Mouse (Mus musculus) lung, embryonic 15.5 days (tissue): ENCODE results near the gene Pepd. TPM values are rescaled to one million over a fixed set of nuclear protein-coding genes. Genes with fewer than 3 reads are reported as not detected.

ENCODE experiments used
- ATAC-seq: fragments of 200-750 bp; cut with Nextera tagmentation; 2 replicates; pipeline ENCODE4 v1.8.0; 2017; ENCODE audit warnings: moderate number of reproducible peaks, borderline replicate concordance; ENCODE audit not compliant: low FRiP score, low TSS enrichment; ENCODE audit errors: extremely low read depth
- H3K27ac ChIP-seq: fragments of 300-500 bp; sonication (generic); 2 replicates; pipeline ENCODE4 v1.5.1; 2015; ENCODE audit warnings: moderate library complexity, mild to moderate bottlenecking, inconsistent platforms
- H3K27me3 ChIP-seq: fragments of 300-500 bp; sonication (generic); 2 replicates; pipeline ENCODE4 v1.6.1; 2015; ENCODE audit warnings: inconsistent platforms
- H3K36me3 ChIP-seq: fragments of 300-500 bp; sonication (generic); 2 replicates; pipeline ENCODE4 v1.6.1; 2015; ENCODE audit warnings: inconsistent platforms
- H3K4me1 ChIP-seq: fragments of 300-500 bp; sonication (generic); 2 replicates; pipeline ENCODE4 v1.6.1; 2015; ENCODE audit warnings: inconsistent platforms
- H3K4me2 ChIP-seq: fragments of 300-500 bp; sonication (generic); 2 replicates; pipeline ENCODE4 v1.6.1; 2015; ENCODE audit warnings: inconsistent platforms, mild to moderate bottlenecking, moderate library complexity
- H3K4me3 ChIP-seq: fragments of 300-500 bp; sonication (generic); 2 replicates; pipeline ENCODE4 v1.5.1; 2015; ENCODE audit warnings: mild to moderate bottlenecking, inconsistent platforms
- H3K9ac ChIP-seq: fragments of 300-500 bp; sonication (generic); 2 replicates; pipeline ENCODE4 v1.6.1; 2015; ENCODE audit warnings: inconsistent platforms
- H3K9me3 ChIP-seq: fragments of 300-500 bp; sonication (generic); 2 replicates; pipeline ENCODE4 v1.6.1; 2016; ENCODE audit warnings: inconsistent platforms
- WGBS: fragments of 180-500 bp; shearing (Covaris S2); methylation state at CpG from one replicate; pipeline ENCODE4 v1.1.7; 2015; 5-methylcytosine and 5-hydroxymethylcytosine counted together
- polyA plus RNA-seq: library from polyadenylated mRNA; unstranded; fragments of >200 nt; fragmentation: Nextera tagmentation; extraction: Ambion mirVana; gene quantifications from 2 replicates; pipeline ENCODE4 v1.2.1, GENCODE M21; 2015

Gene Pepd
- polyA plus RNA-seq, 1 experiment from 2014 or later = 67.5 TPM

DNA sequence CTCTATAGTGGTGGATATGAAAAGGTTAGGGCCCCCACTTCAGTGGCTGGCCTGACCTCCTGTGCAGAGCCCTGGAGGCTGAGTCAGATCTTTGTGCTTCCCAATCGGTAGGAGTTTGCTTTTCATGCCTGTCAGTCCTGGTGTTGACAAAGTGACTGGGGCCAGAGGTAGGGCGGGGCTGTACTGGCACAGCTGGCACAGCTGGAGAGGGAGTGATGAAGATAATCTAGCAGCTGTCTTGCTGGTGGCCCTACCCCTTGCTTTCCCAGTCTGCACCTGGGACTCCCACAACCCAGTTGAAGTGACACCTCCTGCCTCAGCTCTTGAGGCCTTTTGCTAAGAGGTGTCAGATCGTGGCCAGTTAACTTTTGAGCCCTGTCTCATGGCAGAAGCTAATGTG is 21.0 kb downstream of the Pepd start:
- 52% methylated on average over 3 of the region's 3 CpGs for WGBS
- Histone ChIP-seq H3K4me3 (no peak overlapping the region), H3K36me3 (peaks cover 17% of the 10 kb centered on the region), H3K27me3 (no peaks in the 10 kb centered on the region), H3K9ac (no peak overlapping the region), H3K4me2 (no peak overlapping the region), H3K4me1 (no peaks in the 10 kb centered on the region), H3K27ac (no peak overlapping the region), H3K9me3 (peaks cover 4% of the 10 kb centered on the region; the same call in 1 of the 2 replicates)
- no peak for ATAC-seq

DNA sequence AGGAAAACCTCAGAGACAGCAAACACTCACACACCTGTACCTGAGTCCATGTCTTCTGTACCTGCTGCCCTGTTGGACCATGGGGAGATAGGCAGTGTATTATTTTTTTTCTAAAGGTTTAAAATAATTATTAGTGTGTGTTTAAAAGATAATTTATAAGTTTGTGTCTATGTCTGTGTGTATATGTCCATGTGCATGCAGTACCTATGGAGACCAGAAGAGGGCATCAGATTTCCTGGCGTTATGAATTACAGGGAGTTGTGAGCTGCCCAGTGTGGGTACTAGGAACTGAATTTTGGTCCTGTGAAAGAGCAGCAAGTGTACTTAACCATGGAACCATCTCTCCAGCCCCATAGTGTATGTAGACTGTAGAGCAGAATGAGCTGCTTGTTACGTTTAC is 24.2 kb downstream of the Pepd start:
- Histone ChIP-seq H3K27me3 (no peaks in the 10 kb centered on the region), H3K9ac (no peak overlapping the region), H3K36me3 (peaks cover 17% of the 10 kb centered on the region), H3K9me3 (peaks cover 4% of the 10 kb centered on the region; the same call in 1 of the 2 replicates), H3K4me1 (no peaks in the 10 kb centered on the region), H3K4me2 (no peak overlapping the region), H3K4me3 (no peak overlapping the region), H3K27ac (no peak overlapping the region)
- ATAC-seq = no peak
- 86% methylated on average over 2 of the region's 2 CpGs for WGBS

DNA sequence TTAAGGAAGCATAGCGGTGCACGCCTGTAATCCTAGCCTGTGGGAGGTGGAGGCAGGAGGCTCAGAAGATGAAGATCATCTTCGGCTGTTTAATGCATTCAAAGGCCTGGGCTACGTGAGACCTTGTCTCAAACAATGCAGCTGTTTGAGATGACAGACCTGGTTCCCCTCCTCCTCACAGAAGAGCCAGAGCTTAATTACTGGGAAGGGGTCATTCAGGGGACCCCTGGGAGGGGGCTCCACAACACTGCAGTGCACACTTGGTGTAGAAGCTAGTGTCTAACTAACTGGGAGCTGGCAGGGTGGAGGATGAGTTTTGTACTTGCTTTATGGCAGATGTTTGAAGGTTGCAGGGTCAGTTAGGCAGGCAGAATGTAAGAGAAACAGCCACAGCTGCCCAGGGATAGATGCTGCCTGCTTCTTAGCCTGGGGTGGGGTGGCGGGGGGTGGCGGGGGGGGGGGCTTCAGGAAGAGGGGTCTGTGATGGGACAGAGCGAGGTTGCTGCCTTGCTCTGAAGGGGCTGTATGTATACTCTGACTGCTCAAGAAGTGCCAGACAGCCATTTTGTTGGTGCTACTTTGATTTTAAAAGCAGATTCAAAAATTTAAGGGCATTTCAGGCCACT is 26.6 kb downstream of the Pepd start:
- no peaks in the 10 kb centered on the region for H3K27me3 ChIP-seq
- no peaks in the 10 kb centered on the region for H3K4me1 ChIP-seq
- no peak overlapping the region for H3K27ac ChIP-seq
- ATAC-seq = no peak
- peaks cover 17% of the 10 kb centered on the region for H3K36me3 ChIP-seq
- peaks cover 4% of the 10 kb centered on the region; the same call in 1 of the 2 replicates for H3K9me3 ChIP-seq
- no peak overlapping the region for H3K4me2 ChIP-seq
- no peak overlapping the region for H3K9ac ChIP-seq
- WGBS = 61% methylated on average over 7 of the region's 7 CpGs
- no peak overlapping the region for H3K4me3 ChIP-seq

DNA sequence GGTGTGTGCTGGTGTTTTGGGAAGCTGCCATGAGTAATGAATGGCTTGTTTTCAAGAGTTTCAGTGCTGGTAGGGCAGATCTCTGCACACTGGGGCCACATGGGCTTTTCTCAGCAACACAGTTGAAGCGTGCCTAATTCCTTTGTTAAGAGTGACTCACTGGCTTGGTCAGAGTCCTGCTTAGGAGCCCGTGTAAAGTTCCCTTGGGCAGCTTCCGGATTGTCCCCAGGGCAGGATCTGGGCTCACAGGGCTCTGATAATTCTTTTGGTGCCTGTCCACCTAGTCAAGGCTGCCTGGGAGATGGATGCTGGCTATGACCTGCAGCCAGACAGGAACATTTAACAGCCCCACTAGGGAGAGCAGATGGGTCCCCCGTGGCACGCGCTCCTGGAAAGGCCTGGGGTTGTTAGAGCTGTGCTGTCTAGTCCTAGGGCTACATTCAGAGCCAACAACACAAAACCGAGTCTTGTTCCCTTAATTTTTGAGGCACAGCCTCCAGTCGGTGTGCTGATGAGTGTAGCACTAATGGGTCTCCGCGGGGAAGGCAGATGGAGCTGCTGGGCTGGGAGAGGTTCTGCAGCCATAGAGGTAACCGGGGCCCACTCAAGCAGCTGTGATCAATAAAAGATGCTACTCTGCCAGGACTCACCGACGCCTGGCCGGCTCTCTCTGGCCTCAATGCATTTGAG is 27.2 kb downstream of the Pepd start:
- no peak for ATAC-seq
- 58% methylated on average over 14 of the region's 14 CpGs for WGBS
- Histone ChIP-seq H3K27ac (no peak overlapping the region), H3K4me2 (no peak overlapping the region), H3K4me3 (no peak overlapping the region), H3K9me3 (peaks cover 4% of the 10 kb centered on the region; the same call in 1 of the 2 replicates), H3K36me3 (peaks cover 17% of the 10 kb centered on the region), H3K9ac (no peak overlapping the region), H3K27me3 (no peaks in the 10 kb centered on the region), H3K4me1 (no peaks in the 10 kb centered on the region)

DNA sequence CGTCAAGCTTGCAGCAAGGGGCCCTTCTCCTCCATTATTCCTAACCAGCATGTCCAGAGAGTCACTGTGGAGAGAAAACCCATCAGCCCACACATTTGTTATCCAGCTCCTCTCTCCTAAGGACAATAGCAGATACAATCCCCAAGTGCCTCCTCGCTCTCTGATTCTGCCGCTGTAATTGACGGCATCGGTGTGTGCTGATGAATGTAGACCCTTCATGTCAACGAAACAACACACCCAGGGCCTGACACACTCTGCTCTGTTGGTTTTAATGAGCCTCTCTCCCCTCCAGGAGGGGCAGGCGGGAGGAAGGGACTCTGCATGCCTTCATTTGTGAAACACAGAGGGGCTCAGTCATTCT is 27.8 kb downstream of the Pepd start:
- no peak overlapping the region for H3K9ac ChIP-seq
- no peaks in the 10 kb centered on the region for H3K4me1 ChIP-seq
- ATAC-seq = no peak
- H3K9me3 ChIP-seq = peaks cover 4% of the 10 kb centered on the region; the same call in 1 of the 2 replicates
- no peak overlapping the region for H3K27ac ChIP-seq
- WGBS = 62% methylated on average over 7 of the region's 7 CpGs
- no peaks in the 10 kb centered on the region for H3K27me3 ChIP-seq
- H3K36me3 ChIP-seq = peaks cover 16% of the 10 kb centered on the region
- H3K4me2 ChIP-seq = no peak overlapping the region
- no peak overlapping the region for H3K4me3 ChIP-seq

DNA sequence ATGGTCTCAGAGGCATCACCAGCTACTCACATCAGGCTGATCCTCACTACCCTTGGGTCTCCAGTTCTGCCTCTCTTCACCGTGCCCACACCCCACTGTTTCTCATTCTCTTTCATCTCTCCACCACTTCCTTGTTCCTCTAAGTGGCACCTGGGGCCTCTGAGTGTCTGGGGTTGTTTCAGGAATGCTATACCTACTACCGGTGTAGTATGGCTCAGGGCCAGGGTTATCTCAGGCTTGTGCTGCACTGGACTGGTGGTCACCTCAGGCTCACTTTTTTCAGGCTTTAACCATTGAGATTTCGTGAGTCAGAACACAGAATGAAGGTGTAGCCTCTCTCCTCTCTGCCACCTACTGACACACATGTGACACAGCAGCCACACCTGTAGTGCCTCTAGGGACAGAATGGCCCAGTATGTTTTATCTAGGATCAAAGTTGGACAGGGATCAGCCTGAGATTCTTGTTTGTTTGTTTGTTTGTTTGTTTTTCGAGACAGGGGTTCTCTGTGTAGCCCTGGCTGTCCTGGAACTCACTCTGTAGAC is 31.5 kb downstream of the Pepd start:
- no peak for ATAC-seq
- Histone ChIP-seq H3K4me2 (no peak overlapping the region), H3K36me3 (no peaks in the 10 kb centered on the region)

DNA sequence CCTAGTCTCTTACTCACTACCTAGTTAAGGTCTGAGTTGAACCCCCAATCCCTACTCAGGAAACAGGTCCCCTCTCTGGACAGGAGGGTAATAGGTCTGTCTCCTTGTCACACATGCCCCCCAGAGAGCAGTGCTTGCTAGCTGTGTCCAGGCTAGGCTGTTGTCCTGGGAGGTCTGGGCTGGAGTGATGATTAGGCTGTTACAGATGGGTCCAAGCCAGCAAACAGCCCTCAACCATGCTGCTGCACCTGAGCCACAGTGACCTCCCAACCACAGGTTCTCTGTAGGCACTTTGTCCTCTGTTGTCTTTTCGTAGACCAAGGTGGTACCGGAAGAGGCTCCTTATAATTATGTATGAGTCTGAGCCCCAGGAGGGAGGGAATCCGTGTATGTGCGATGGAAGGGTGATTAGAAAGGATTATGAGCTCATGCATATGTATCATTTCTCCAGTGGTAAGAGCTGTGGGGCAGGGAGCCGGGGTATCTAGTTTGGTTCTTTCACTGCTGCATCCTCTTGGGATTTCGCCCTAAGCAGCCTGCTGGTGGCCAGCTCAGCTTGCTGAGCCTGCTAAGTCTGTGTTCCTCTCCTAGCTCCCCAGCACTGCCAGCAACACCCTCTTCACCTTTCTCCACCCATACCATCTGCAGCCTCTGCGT is 34.2 kb downstream of the Pepd start:
- no peak overlapping the region for H3K4me2 ChIP-seq
- H3K4me3 ChIP-seq = no peak overlapping the region
- H3K36me3 ChIP-seq = no peaks in the 10 kb centered on the region
- 89% methylated on average over 7 of the region's 7 CpGs for WGBS
- H3K27me3 ChIP-seq = no peaks in the 10 kb centered on the region
- H3K9ac ChIP-seq = no peak overlapping the region
- no peaks in the 10 kb centered on the region for H3K4me1 ChIP-seq
- no peaks in the 10 kb centered on the region for H3K9me3 ChIP-seq
- H3K27ac ChIP-seq = no peak overlapping the region
- ATAC-seq = no peak

More for the DNA sequence above, 31.5 kb downstream of the Pepd start:
- Histone ChIP-seq H3K4me1 (no peaks in the 10 kb centered on the region), H3K27me3 (no peaks in the 10 kb centered on the region), H3K4me3 (no peak overlapping the region), H3K9me3 (no peaks in the 10 kb centered on the region), H3K9ac (no peak overlapping the region), H3K27ac (no peak overlapping the region)
- 44% methylated on average over 4 of the region's 4 CpGs for WGBS

DNA sequence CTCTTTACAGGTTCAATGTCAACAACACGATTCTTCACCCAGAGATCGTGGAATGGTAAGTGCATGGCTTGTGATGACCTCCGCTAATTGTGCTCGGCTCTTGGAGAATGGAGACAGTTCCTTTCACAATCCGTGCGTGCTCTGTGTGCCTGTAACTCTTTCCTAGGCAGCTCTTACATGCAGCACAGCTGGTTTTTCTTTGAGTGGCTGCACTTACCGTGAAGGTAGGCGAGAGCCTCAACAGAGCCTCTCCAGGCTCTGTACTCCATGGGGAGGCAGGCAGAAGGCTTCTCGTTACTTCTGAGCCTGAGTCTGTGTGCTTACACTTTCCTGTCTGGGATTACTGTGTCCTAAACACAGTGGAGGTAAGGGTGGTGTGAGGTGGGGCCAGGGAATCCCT is 42.4 kb downstream of the Pepd start:
- Histone ChIP-seq H3K27me3 (no peaks in the 10 kb centered on the region), H3K36me3 (no peaks in the 10 kb centered on the region), H3K4me2 (no peak overlapping the region), H3K9ac (no peak overlapping the region), H3K4me3 (no peak overlapping the region), H3K4me1 (no peaks in the 10 kb centered on the region), H3K27ac (0 out of 2 replicates have a peak overlapping the region, but pooled peaks have one; percentile 12), H3K9me3 (no peaks in the 10 kb centered on the region)
- no peak for ATAC-seq
- WGBS = 69% methylated on average over 9 of the region's 9 CpGs

DNA sequence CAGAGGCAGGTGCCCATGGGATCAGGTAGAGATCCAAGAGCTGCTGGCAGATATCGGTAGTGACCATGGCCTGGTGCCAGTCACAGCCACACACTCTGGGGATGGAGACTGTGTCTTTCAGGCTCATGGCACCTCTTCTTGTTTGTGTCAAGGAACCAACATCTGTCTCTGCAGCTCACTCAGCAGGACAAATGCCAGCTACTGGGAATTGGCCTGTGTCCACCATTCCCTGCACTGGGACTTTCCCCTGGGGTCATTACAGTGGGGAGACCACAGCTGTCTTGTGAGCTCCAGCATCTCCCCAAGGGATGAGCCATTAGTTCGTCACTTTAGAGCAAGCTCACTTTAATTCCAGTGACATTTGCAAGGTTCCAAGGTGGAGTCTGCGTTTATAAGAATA is 43.1 kb downstream of the Pepd start:
- Histone ChIP-seq H3K36me3 (no peaks in the 10 kb centered on the region), H3K4me3 (no peak overlapping the region), H3K4me1 (no peaks in the 10 kb centered on the region), H3K9me3 (no peaks in the 10 kb centered on the region), H3K9ac (no peak overlapping the region), H3K4me2 (no peak overlapping the region), H3K27ac (no peak overlapping the region), H3K27me3 (no peaks in the 10 kb centered on the region)
- 79% methylated on average over 3 of the region's 3 CpGs for WGBS
- no peak for ATAC-seq

DNA sequence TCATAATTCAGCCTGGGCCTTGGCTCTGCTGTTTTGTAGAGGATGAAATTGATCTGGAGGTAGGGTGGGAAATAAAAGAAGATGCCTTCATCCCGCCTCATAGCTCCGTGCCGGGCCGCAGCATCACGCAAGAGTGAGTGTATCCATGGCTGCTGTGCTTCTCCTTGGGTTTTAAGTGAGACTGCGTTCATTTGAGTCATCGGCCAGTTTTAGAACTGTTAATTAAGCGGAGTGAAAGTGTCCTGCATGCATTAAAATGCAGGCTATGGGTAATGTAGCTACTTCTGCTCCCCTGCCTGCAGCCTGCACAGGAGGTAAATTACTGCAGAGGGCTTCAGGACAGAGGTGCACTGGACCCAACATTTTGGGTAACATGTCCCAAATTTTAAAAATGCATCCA is 45.0 kb downstream of the Pepd start:
- no peak overlapping the region for H3K4me2 ChIP-seq
- no peaks in the 10 kb centered on the region for H3K9me3 ChIP-seq
- WGBS = 96% methylated on average over 8 of the region's 8 CpGs
- H3K4me1 ChIP-seq = no peaks in the 10 kb centered on the region
- no peak for ATAC-seq
- H3K27me3 ChIP-seq = no peaks in the 10 kb centered on the region
- H3K27ac ChIP-seq = no peak overlapping the region
- H3K4me3 ChIP-seq = no peak overlapping the region
- H3K9ac ChIP-seq = no peak overlapping the region
- H3K36me3 ChIP-seq = no peaks in the 10 kb centered on the region

DNA sequence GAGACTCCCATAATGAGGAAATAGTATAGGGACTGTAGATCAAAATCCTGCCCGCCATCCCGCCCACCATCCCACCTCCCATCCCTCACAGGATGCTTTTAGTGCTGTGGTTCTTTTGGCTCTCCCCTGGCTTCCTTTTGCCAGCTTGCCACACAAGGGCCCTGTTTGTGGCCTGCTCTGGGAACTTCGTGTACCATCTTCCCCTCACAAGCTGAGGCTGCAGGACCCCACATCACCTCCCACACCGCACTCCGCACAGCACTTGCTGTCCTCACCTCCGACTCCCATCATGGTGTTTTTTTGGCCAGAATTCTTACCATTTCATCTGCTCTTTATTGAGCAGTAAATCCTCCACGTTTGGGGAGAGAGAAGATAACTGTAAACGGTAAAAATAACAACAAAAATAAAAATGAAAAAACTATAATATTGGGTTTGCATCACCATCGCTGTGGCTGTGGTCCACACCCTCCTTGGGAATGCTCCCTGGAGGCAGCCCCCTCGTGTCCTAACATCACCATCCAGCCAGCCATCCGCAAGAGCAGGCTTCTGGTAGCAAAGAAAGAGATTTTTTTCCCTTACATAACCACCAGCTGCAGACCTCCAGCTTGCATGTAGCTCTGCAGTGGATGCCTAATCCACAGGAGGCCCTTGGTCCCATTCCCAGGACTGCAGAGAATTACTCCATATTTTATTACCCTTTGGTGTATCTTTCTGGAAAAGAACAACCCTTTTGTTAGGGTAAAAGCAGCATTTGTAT is 51.9 kb downstream of the Pepd start:
- H3K27ac ChIP-seq = no peak overlapping the region
- no peak overlapping the region for H3K4me3 ChIP-seq
- no peak for ATAC-seq
- H3K9me3 ChIP-seq = no peaks in the 10 kb centered on the region
- H3K4me1 ChIP-seq = 0 out of 2 replicates have a peak, but pooled peaks cover 4% of the 10 kb centered on the region
- no peak overlapping the region for H3K9ac ChIP-seq
- WGBS = 85% methylated on average over 11 of the region's 11 CpGs
- H3K36me3 ChIP-seq = no peaks in the 10 kb centered on the region
- H3K27me3 ChIP-seq = no peaks in the 10 kb centered on the region
- no peak overlapping the region for H3K4me2 ChIP-seq
